Mouse (Mus musculus) embryonic fibroblast, embryonic 13.5 days (primary cell): Measurements from ENCODE around the gene Syce3. TPM values are rescaled to one million over a fixed set of nuclear protein-coding genes. Genes with fewer than 3 reads are reported as not detected.

Source experiments
- H3K27ac ChIP-seq: 2 replicates; pipeline ENCODE4 v1.5.1; 2012; ENCODE audit warnings: low read length, control low read depth, inconsistent platforms; ENCODE audit not compliant: insufficient read depth
- H3K4me1 ChIP-seq: 2 replicates; pipeline ENCODE4 v1.6.1; 2011; ENCODE audit warnings: low read length; ENCODE audit not compliant: control insufficient read depth, insufficient read depth
- H3K4me3 ChIP-seq: 2 replicates; pipeline ENCODE4 v1.5.1; 2011; ENCODE audit warnings: mild to moderate bottlenecking, control low read depth, low read length; ENCODE audit not compliant: insufficient read depth
- CTCF ChIP-seq: IDR thresholded peaks from 2 replicates; pipeline ENCODE4 v1.5.1; 2011; ENCODE audit warnings: mild to moderate bottlenecking, control low read depth, low read length, moderate library complexity, borderline replicate concordance; ENCODE audit not compliant: insufficient read depth
- POLR2A ChIP-seq: IDR thresholded peaks from 2 replicates; pipeline ENCODE4 v1.6.1; 2011; ENCODE audit warnings: low read depth, mild to moderate bottlenecking, control low read depth, low read length, moderate library complexity
- polyA plus RNA-seq: library from polyadenylated mRNA; stranded (reverse); fragments of >200 nt; gene quantifications from 2 replicates; pipeline ENCODE4 v1.2.4, GENCODE M21; 2011; ENCODE audit warnings: low read depth; ENCODE audit not compliant: missing spikeins, insufficient read length

Gene Syce3
- polyA plus RNA-seq, 1 experiment, result not detected

- Histone ChIP-seq H3K27ac (no peak within 1 kb of the TSS), H3K4me1 (no peaks in the 10 kb centered on the region), H3K4me3 (no peak within 1 kb of the TSS)
- no peak for TF ChIP-seq POLR2A
- no peak for TF ChIP-seq CTCF
These were observed 15.4 kb upstream of the Syce3 start, which contains the start of gene Cpt1b for GRCm38 (mm10) chr15:89425711-89426121. Cpt1b (minus strand) TSS chr15:89425863.

GRCm38 (mm10) chr15:89424621-89425020 is 14.3 kb upstream of the Syce3 start:
- H3K4me3 ChIP-seq, result no peak overlapping the region
- TF ChIP-seq CTCF (no peak), POLR2A (no peak)
- H3K4me1 ChIP-seq, result no peaks in the 10 kb centered on the region

DNA sequence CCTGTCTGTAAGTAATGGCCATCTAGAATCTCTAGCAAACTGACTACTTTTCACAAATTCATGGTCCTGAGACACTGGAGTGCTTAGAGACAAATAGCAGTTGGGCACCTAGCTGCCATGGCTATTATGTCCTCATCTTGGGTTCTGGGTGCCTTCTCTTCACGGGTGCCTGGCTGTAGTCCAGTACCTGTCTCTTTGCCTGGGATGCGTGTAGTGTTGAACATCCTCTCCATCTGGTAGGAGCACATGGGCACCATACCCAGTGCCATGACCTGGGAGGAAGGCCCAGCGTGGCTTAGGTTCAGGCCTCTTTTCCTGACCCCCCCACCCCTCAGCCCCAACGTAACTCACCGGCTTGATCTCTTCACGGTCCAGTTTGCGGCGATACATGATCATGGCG is 11.6 kb upstream of the Syce3 start:
- H3K27ac ChIP-seq, result no peak overlapping the region
- H3K4me1 ChIP-seq, result no peaks in the 10 kb centered on the region
- no peak for TF ChIP-seq CTCF
- no peak overlapping the region for H3K4me3 ChIP-seq

More at GRCm38 (mm10) chr15:89424621-89425020, 14.3 kb upstream of the Syce3 start:
- H3K27ac ChIP-seq, result no peak overlapping the region

DNA sequence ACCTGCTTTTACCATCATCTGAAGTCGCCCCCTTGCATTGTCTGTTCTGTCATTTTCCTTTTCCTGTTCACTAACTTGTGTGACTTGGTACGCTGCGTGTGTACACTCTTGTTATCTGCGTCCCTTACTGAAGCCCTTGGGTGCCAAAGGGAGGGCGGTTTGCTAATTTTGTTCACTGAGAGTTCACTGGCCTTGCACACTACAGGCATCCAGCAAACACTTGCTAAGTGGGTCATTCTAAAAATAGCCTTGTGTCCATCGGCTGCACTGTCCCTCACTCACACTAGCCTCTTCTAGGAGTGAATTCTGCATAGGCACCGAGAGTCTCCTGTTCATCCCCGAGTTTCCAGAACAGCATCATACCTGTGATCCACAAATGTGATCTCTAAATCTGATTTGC is 5.0 kb upstream of the Syce3 start:
- H3K27ac ChIP-seq, result no peak overlapping the region
- no peaks in the 10 kb centered on the region for H3K4me1 ChIP-seq
- TF ChIP-seq POLR2A (no peak), CTCF (no peak)
- no peak overlapping the region for H3K4me3 ChIP-seq

DNA sequence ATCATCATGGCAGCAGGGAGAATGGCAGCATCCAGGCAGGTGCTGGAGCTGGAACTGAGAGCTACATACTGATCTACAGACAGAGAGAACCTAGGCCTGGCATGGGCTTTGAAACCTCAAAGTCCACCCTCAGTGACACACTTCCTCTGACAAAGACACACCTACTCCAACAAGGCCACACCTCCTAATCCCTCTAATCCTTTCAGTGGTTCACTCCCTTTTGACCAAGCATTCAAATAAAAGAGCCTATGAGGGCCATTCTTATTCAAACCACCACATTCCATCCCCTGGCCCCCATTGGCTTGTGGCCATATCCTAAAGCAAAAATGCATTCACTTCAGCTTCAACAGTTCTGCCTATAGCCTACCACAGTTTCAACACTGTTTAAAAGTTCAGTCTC is 3.6 kb downstream of the Syce3 start:
- no peaks in the 10 kb centered on the region for H3K4me1 ChIP-seq
- no peak overlapping the region for H3K4me3 ChIP-seq
- H3K27ac ChIP-seq, result no peak overlapping the region
- TF ChIP-seq POLR2A, result no peak
- TF ChIP-seq CTCF, result no peak

GRCm38 (mm10) chr15:89404831-89405623 is 5.3 kb downstream of the Syce3 start:
- Histone ChIP-seq H3K27ac (no peak overlapping the region), H3K4me1 (no peaks in the 10 kb centered on the region), H3K4me3 (no peak overlapping the region)
- TF ChIP-seq POLR2A (no peak), CTCF (no peak)

- H3K27ac ChIP-seq, result no peak overlapping the region
- H3K4me1 ChIP-seq, result no peaks in the 10 kb centered on the region
- no peak overlapping the region for H3K4me3 ChIP-seq
- TF ChIP-seq CTCF (no peak), POLR2A (no peak)
These were observed 7.8 kb downstream of the Syce3 start for GRCm38 (mm10) chr15:89402471-89402870.

- Histone ChIP-seq H3K4me1 (no peaks in the 10 kb centered on the region), H3K27ac (no peak overlapping the region), H3K4me3 (no peak overlapping the region)
- TF ChIP-seq POLR2A (no peak), CTCF (no peak)
These were observed 10.6 kb downstream of the Syce3 start for GRCm38 (mm10) chr15:89399716-89400115.

DNA sequence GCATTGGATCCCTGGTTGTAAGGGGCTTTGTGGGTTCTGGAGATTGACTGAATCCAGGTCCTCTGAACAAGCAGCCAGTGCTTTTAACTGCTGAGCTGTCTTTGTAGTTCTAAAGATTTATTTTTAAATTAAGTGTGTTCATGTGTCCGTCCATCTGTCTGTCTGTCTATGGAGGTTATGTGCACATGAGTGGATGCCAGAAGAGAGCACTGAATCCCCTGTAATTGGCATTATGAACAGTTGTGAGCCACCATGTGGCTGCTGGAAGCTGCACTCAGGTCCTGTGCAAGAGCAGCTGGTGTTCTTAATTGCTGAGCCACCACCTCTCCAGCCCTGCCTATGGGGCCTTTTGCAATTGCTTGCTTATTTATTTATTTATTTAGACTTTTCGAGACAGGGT is 12.2 kb downstream of the Syce3 start:
- Histone ChIP-seq H3K4me3 (no peak overlapping the region), H3K27ac (no peak overlapping the region), H3K4me1 (no peaks in the 10 kb centered on the region)
- TF ChIP-seq POLR2A, result no peak
- no peak for TF ChIP-seq CTCF

DNA sequence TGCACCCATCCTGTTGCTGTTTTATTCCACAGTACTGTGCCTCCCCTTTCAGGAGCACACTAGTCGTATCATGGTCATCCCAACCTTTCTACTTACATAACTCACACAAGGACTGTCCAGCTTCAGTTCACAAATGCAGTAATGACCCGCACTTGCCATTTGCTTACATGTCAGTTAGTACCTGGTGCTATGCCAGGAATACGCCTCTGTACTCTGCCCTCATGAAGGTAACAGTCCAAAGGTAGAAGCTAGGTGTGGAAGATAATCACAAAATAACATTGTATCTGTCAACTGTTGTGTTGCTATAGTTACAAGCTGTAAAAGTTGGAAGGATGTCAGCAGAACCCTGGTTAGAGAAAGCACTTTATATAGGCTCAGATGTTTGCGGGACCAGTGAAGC is 13.4 kb downstream of the Syce3 start:
- H3K4me1 ChIP-seq, result no peaks in the 10 kb centered on the region
- TF ChIP-seq CTCF (no peak), POLR2A (no peak)
- H3K27ac ChIP-seq, result no peak overlapping the region
- H3K4me3 ChIP-seq, result no peak overlapping the region

DNA sequence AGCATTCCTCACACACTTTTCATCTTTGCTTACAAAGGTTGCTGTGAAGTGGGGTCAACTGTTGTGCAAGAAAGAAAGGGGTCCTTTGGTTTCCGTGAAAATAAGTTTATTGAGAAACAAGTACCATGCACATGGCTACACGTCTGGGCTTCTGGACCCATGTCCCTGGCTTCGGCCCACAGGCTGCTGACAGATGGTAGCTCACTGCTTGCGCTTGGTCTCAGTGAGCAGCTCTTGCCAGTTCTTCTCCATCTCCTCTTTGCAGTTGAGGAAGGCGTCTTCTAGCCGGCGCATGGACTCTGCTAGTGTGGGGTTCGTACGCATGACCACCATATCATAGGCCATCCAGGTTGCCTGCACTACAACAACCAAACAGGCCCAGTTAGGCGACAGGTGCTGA is 20.2 kb downstream of the Syce3 start:
- no peak overlapping the region for H3K27ac ChIP-seq
- TF ChIP-seq CTCF (no peak), POLR2A (no peak)
- no peaks in the 10 kb centered on the region for H3K4me1 ChIP-seq
- no peak overlapping the region for H3K4me3 ChIP-seq
